Mouse (Mus musculus) fat pad, adult 2 months (tissue): Measurements from ENCODE around the gene Qars.

Source experiments
- DNase-seq: peaks from one replicate; pipeline ENCODE4 v3.0.0-alpha.2; 2011; ENCODE audit warnings: low read depth, low spot score; ENCODE audit errors: extremely low read depth

Gene Qars

GRCm38 (mm10) chr9:108525400-108525799 is 17.9 kb downstream of the Qars start:
- DNase-seq: no peak

- DNase-seq: no peak
Observed at GRCm38 (mm10) chr9:108530954-108531353, 23.4 kb downstream of the Qars start.

GRCm38 (mm10) chr9:108531496-108531895 is 24.0 kb downstream of the Qars start:
- no peak for DNase-seq

GRCm38 (mm10) chr9:108540846-108541245 is 33.3 kb downstream of the Qars start:
- DNase-seq: no peak

- no peak for DNase-seq
Observed at GRCm38 (mm10) chr9:108545986-108546385, 38.5 kb downstream of the Qars start.

GRCm38 (mm10) chr9:108546875-108547274 is 39.4 kb downstream of the Qars start:
- DNase-seq: no peak

- DNase-seq: no peak
Observed at GRCm38 (mm10) chr9:108559169-108559568, 51.7 kb downstream of the Qars start.

- DNase-seq: peak; percentile 68
Observed at GRCm38 (mm10) chr9:108560227-108560841, 52.8 kb downstream of the Qars start, which contains the start of gene Impdh2. TSS of gene Impdh2 (plus strand) at chr9:108560286.

GRCm38 (mm10) chr9:108563671-108564070 is 56.2 kb downstream of the Qars start:
- no peak for DNase-seq

- no peak for DNase-seq
Observed at GRCm38 (mm10) chr9:108564131-108564530, 56.6 kb downstream of the Qars start.
